Mouse (Mus musculus): ENCODE measurements around the gene Dhrs7c. TPM values are rescaled to one million over a fixed set of nuclear protein-coding genes. Genes with fewer than 3 reads are reported as not detected.
A peak's percentile ranks its signal among the peaks of the same experiment; 100 is the strongest.

The Dhrs7c gene
- polyA plus RNA-seq (2014; fragmentation: Nextera tagmentation; extraction: Ambion mirVana): not detected in 2 replicates

DNA sequence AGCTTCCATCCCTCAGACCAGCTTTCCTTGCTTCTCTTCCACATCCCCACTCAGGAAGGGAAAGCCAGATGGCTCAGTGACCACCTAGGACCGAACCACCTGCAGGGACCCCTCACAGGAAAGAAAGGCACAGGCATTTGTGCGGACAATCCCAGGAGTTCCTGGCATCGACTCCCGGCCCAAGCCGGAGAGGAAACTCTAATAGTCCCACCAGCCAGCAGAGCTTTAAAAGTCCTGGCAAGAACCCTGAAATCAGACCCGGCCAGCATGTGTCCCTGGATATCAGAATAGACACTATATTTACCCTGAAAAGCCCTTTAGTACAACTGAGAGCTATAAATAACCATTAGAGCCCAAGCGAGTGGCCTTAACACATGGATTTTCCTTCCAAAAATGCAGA, at the start of gene Dhrs7c:
Gene Dhrs7c (plus strand): TSS at position 257 of the 400 bp plus-strand sequence.
- no peak within 1 kb of the TSS for H3K4me3 ChIP-seq (ENCODE audit: low read depth, low read length)
- no peak for DNase-seq (ENCODE audit: low spot score, missing footprints)
- no peak within 1 kb of the TSS for H3K4me2 ChIP-seq
- no peak for ATAC-seq (ENCODE audit: low FRiP score)
- H3K9ac ChIP-seq (ENCODE audit: low read length): no peak within 1 kb of the TSS
- no peaks in the 10 kb centered on the region for H3K9me3 ChIP-seq (ENCODE audit: control insufficient read depth, low read length)
- WGBS: 87% methylated on average over 7 of the region's 7 CpGs
- H3K36me3 ChIP-seq (ENCODE audit: control insufficient read depth, insufficient read depth, low read length): no peaks in the 10 kb centered on the region
- H3K27ac ChIP-seq (ENCODE audit: low read depth, low read length): no peak within 1 kb of the TSS
- H3K27me3 ChIP-seq (ENCODE audit: control insufficient read depth, insufficient read depth, low read length): no peaks in the 10 kb centered on the region
- H3K4me1 ChIP-seq (ENCODE audit: control insufficient read depth, insufficient read depth, low read length): no peaks in the 10 kb centered on the region

GRCm38 (mm10) chr11:67756287-67756686, 41.7 kb upstream of the Dhrs7c start:
- no peak overlapping the region for H3K4me2 ChIP-seq
- no peak overlapping the region for H3K9ac ChIP-seq (ENCODE audit: low read length)
- H3K36me3 ChIP-seq (ENCODE audit: control insufficient read depth, insufficient read depth, low read length): no peaks in the 10 kb centered on the region
- H3K4me1 ChIP-seq (ENCODE audit: control insufficient read depth, insufficient read depth, low read length): no peaks in the 10 kb centered on the region
- no peak for ATAC-seq (ENCODE audit: low FRiP score)
- no peak overlapping the region for H3K27ac ChIP-seq (ENCODE audit: low read depth, low read length)
- no peaks in the 10 kb centered on the region for H3K9me3 ChIP-seq (ENCODE audit: control insufficient read depth, low read length)
- WGBS: 100% methylated on average over 1 of the region's 1 CpGs
- H3K4me3 ChIP-seq (ENCODE audit: low read depth, low read length): no peak overlapping the region
- no peak for DNase-seq (ENCODE audit: low spot score, missing footprints)
- no peaks in the 10 kb centered on the region for H3K27me3 ChIP-seq (ENCODE audit: control insufficient read depth, insufficient read depth, low read length)

- Histone ChIP-seq H3K4me3 (ENCODE audit: low read depth, low read length) (no peak overlapping the region), H3K4me2 (no peak overlapping the region), H3K27me3 (ENCODE audit: control insufficient read depth, insufficient read depth, low read length) (no peaks in the 10 kb centered on the region), H3K4me1 (ENCODE audit: control insufficient read depth, insufficient read depth, low read length) (no peaks in the 10 kb centered on the region), H3K36me3 (ENCODE audit: control insufficient read depth, insufficient read depth, low read length) (no peaks in the 10 kb centered on the region), H3K9me3 (ENCODE audit: control insufficient read depth, low read length) (no peaks in the 10 kb centered on the region), H3K27ac (ENCODE audit: low read depth, low read length) (no peak overlapping the region), H3K9ac (ENCODE audit: low read length) (no peak overlapping the region)
- ATAC-seq (ENCODE audit: low FRiP score) (no peak), DNase-seq (ENCODE audit: low spot score, missing footprints) (no peak)
- 74% methylated on average over 15 of the region's 15 CpGs for WGBS
Observed at GRCm38 (mm10) chr11:67757373-67758167, 40.4 kb upstream of the Dhrs7c start.

- H3K4me1 ChIP-seq (ENCODE audit: control insufficient read depth, insufficient read depth, low read length): no peaks in the 10 kb centered on the region
- H3K27me3 ChIP-seq (ENCODE audit: control insufficient read depth, insufficient read depth, low read length): no peaks in the 10 kb centered on the region
- WGBS: 89% methylated on average over 14 of the region's 14 CpGs
- H3K27ac ChIP-seq (ENCODE audit: low read depth, low read length): no peak within 1 kb of the TSS
- no peaks in the 10 kb centered on the region for H3K36me3 ChIP-seq (ENCODE audit: control insufficient read depth, insufficient read depth, low read length)
- H3K9ac ChIP-seq (ENCODE audit: low read length): no peak within 1 kb of the TSS
- H3K4me2 ChIP-seq: no peak within 1 kb of the TSS
- ATAC-seq (ENCODE audit: low FRiP score) (no peak), DNase-seq (ENCODE audit: low spot score, missing footprints) (no peak)
- H3K9me3 ChIP-seq (ENCODE audit: control insufficient read depth, low read length): no peaks in the 10 kb centered on the region
- H3K4me3 ChIP-seq (ENCODE audit: low read depth, low read length): no peak within 1 kb of the TSS
Observed at GRCm38 (mm10) chr11:67771053-67771452, 26.9 kb upstream of the Dhrs7c start, which contains the start of gene Glp2r. TSS of gene Glp2r (minus strand) at chr11:67771153.

- Histone ChIP-seq H3K27me3 (ENCODE audit: control insufficient read depth, insufficient read depth, low read length) (no peaks in the 10 kb centered on the region), H3K4me1 (ENCODE audit: control insufficient read depth, insufficient read depth, low read length) (no peaks in the 10 kb centered on the region), H3K9ac (ENCODE audit: low read length) (no peak overlapping the region), H3K27ac (ENCODE audit: low read depth, low read length) (no peak overlapping the region), H3K36me3 (ENCODE audit: control insufficient read depth, insufficient read depth, low read length) (no peaks in the 10 kb centered on the region), H3K4me2 (no peak overlapping the region), H3K4me3 (ENCODE audit: low read depth, low read length) (no peak overlapping the region), H3K9me3 (ENCODE audit: control insufficient read depth, low read length) (no peaks in the 10 kb centered on the region)
- ATAC-seq (ENCODE audit: low FRiP score) (no peak), DNase-seq (ENCODE audit: low spot score, missing footprints) (no peak)
- WGBS: 91% methylated on average over 2 of the region's 2 CpGs
Observed at GRCm38 (mm10) chr11:67771691-67772090, 26.3 kb upstream of the Dhrs7c start.

DNA sequence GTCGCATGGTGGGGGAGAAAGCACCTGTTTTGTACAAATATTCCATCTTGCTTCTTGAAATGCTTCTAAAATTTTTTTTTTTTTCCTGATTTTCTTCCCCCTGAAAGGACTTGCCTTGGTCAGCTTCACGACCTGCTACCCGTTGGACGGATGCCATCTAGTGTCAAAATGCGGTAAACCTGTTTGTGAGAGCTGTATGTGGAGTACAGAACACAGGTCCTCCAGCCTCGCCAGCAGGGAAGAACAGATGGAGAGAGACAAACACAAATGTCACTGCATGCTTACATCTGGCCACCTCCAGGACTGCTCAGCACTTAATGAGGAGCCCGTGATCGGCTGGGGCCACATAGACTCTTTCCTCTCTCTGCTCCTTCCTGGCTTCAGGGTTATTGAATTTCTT, 25.4 kb upstream of the Dhrs7c start:
- DNase-seq (ENCODE audit: low spot score, missing footprints) (peak; percentile 90), ATAC-seq (ENCODE audit: low FRiP score) (no peak)
- no peaks in the 10 kb centered on the region for H3K36me3 ChIP-seq (ENCODE audit: control insufficient read depth, insufficient read depth, low read length)
- H3K4me1 ChIP-seq (ENCODE audit: control insufficient read depth, insufficient read depth, low read length): no peaks in the 10 kb centered on the region
- no peak overlapping the region for H3K9ac ChIP-seq (ENCODE audit: low read length)
- H3K4me2 ChIP-seq: no peak overlapping the region
- no peaks in the 10 kb centered on the region for H3K9me3 ChIP-seq (ENCODE audit: control insufficient read depth, low read length)
- WGBS: 33% methylated on average over 8 of the region's 8 CpGs
- no peak overlapping the region for H3K27ac ChIP-seq (ENCODE audit: low read depth, low read length)
- no peaks in the 10 kb centered on the region for H3K27me3 ChIP-seq (ENCODE audit: control insufficient read depth, insufficient read depth, low read length)
- H3K4me3 ChIP-seq (ENCODE audit: low read depth, low read length): no peak overlapping the region

DNA sequence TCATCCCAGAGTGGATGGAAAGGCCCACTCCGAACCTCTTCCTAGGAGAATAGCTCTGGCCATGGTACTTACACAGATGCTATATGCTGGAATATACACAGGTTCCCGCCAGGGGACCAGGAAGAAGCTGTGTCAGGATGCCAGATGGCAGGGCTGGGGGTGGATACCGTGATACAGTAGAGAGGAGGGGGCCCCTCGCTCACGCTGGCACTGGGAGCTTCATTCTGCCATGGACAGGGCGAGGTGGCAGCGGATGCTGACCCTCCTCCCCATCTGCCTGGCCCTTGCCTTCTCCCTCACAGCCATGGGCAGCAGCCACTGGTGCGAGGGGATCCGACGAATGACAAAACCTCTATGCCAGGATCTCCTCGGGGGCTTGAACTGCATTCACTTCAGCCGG, 23.6 kb upstream of the Dhrs7c start, which contains the start of gene Gsg1l2:
Gene Gsg1l2 (plus strand): TSS at position 230 of the 400 bp plus-strand sequence.
- 87% methylated on average over 12 of the region's 12 CpGs for WGBS
- Histone ChIP-seq H3K4me3 (ENCODE audit: low read depth, low read length) (no peak within 1 kb of the TSS), H3K36me3 (ENCODE audit: control insufficient read depth, insufficient read depth, low read length) (no peaks in the 10 kb centered on the region), H3K4me1 (ENCODE audit: control insufficient read depth, insufficient read depth, low read length) (no peaks in the 10 kb centered on the region), H3K27ac (ENCODE audit: low read depth, low read length) (no peak within 1 kb of the TSS), H3K9me3 (ENCODE audit: control insufficient read depth, low read length) (no peaks in the 10 kb centered on the region), H3K4me2 (no peak within 1 kb of the TSS), H3K9ac (ENCODE audit: low read length) (no peak within 1 kb of the TSS), H3K27me3 (ENCODE audit: control insufficient read depth, insufficient read depth, low read length) (no peaks in the 10 kb centered on the region)
- ATAC-seq (ENCODE audit: low FRiP score) (no peak), DNase-seq (ENCODE audit: low spot score, missing footprints) (no peak)

DNA sequence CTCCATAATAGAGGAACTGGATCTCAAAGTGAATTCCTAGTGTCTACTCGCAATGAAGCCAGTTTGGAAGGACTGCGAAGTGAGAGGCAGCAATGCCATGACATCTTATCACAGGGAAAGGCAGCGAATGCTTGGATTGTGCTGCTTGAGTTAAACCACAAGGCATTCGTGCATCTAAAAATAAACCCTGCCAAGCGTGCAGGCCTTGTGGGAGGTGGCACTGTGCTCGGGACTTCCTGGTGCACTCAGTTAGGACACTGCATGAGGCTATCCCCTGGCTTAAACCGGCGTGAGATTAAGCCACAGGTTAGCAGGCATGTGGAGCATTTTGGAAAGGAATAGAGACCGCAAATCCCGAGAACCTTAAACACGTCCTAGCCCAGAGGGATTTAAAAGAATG, 7.8 kb upstream of the Dhrs7c start:
- Histone ChIP-seq H3K27me3 (ENCODE audit: control insufficient read depth, insufficient read depth, low read length) (no peaks in the 10 kb centered on the region), H3K4me2 (no peak overlapping the region), H3K4me1 (ENCODE audit: control insufficient read depth, insufficient read depth, low read length) (no peaks in the 10 kb centered on the region), H3K9ac (ENCODE audit: low read length) (no peak overlapping the region), H3K36me3 (ENCODE audit: control insufficient read depth, insufficient read depth, low read length) (no peaks in the 10 kb centered on the region), H3K9me3 (ENCODE audit: control insufficient read depth, low read length) (no peaks in the 10 kb centered on the region), H3K27ac (ENCODE audit: low read depth, low read length) (no peak overlapping the region), H3K4me3 (ENCODE audit: low read depth, low read length) (no peak overlapping the region)
- no peak for ATAC-seq (ENCODE audit: low FRiP score)
- WGBS: 80% methylated on average over 11 of the region's 11 CpGs
- no peak for DNase-seq (ENCODE audit: low spot score, missing footprints)

GRCm38 (mm10) chr11:67800130-67800723, 2.2 kb downstream of the Dhrs7c start:
- ATAC-seq (ENCODE audit: low FRiP score) (no peak), DNase-seq (ENCODE audit: low spot score, missing footprints) (no peak)
- no peaks in the 10 kb centered on the region for H3K4me1 ChIP-seq (ENCODE audit: control insufficient read depth, insufficient read depth, low read length)
- no peaks in the 10 kb centered on the region for H3K36me3 ChIP-seq (ENCODE audit: control insufficient read depth, insufficient read depth, low read length)
- no peaks in the 10 kb centered on the region for H3K9me3 ChIP-seq (ENCODE audit: control insufficient read depth, low read length)
- no peak overlapping the region for H3K4me3 ChIP-seq (ENCODE audit: low read depth, low read length)
- no peak overlapping the region for H3K9ac ChIP-seq (ENCODE audit: low read length)
- H3K27ac ChIP-seq (ENCODE audit: low read depth, low read length): no peak overlapping the region
- H3K4me2 ChIP-seq: no peak overlapping the region
- no peaks in the 10 kb centered on the region for H3K27me3 ChIP-seq (ENCODE audit: control insufficient read depth, insufficient read depth, low read length)
